Mouse (Mus musculus) heart, postnatal 4 days (tissue): ENCODE data around the gene Spg7. TPM values are rescaled to one million over a fixed set of nuclear protein-coding genes. Genes with fewer than 3 reads are reported as not detected.
"Not testable (repeated sequence)": the region's sequence is repeated elsewhere in the genome, so short reads cannot be mapped to it uniquely, and the experiment has no call there.

Experiments used
- DNase-seq: peaks from one replicate; pipeline ENCODE4 v3.0.0; 2021
- total RNA-seq, 2 experiments: library from RNA; stranded (reverse); gene quantifications; 2 replicates each; pipeline ENCODE4 v1.2.3; 2021

Spg7 gene
- total RNA-seq, 2 experiments from 2014 or later = 68.5 to 76.5 TPM

DNA sequence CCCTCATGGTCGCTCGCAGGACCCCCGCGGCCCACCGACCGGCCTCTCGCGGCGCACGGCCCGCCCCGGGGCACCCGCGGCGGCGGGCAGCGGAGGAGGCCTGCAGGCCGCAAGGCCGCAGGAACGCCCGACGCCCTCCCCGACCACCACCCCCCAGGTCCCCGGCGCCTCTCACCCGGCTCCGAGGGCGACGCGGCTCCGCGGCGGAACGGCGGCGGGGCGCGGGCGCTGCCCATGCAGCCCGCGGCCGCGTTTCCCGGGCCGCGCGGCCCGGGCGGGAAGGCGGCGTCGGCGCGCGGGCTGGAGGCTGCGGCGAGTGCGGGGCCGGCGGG lies 21.0 kb upstream of the Spg7 start:
- DNase-seq = no peak

DNA sequence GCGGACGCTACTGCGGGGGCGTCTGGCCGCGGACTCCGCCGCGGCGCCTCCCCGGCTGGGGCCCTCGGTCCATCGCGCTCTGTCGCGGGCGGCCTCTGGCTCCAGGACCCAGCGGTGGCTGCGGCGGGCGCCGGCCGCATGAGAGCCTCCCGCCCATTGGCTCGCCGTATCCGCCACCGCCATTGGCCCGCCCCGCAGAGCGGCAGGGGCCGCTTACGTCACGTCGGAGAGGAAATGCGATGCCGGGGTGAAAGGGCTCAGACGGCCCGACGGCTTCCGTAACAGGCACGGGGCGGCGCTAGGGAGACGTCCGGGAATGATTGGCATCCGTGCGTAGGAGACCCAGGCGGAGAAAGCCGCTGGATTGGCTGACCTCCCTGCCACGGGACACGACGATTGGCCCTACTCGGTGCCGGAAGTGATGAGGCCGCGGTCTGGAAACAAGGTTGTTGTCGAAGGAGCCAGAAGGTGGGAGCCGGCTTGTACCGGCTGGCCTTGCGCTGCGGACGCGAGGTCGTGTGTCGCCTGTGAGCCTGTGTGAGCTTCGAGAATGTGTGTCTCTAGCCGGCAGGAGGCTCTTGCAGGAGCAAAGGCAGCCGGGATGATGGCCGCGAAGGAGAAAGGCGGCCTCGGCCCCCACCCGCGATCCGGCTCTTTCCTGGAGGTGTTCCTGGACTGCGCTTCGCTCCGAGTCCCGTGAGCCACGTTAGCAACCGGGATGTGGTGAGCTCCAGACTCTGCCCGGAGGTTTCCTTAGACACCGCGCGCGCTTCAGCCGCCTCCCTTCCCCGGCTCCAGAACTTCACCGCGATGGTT lies 20.4 kb upstream of the Spg7 start, which contains the start of gene Ankrd11:
Ankrd11 (minus strand) TSS at position 120 of the 816 bp plus-strand sequence.
- peak; percentile 99 for DNase-seq

DNA sequence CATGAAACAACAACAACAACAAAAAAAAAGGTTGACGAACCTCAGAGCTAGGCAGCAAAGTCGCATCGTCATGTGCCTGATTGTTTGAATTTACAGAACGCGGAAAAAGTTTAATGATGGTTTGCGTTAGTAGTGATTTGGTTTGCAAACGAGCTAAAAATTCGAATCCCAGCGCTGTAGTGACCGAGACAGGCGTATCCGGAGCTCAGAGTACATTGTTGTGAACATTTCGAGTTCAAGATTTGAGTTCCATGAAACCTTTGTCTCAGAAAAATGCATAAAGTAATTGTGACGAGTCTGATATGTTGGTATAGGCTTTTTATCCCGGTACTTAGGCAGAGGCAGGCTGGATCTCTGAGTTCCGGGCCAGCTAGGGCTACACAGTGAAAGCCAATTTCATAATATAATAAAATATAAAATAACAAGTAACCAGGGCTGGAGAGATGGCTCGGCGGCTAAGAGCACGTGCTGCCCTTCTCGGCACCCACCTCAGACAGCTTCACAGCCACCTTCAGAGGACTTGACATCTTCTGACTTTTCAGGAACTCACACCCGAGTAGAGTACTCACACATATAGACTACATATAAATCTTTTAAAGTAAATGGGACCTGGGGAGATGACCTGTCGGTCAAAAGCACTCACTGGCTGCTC lies 19.6 kb upstream of the Spg7 start:
- DNase-seq = no peak

DNA sequence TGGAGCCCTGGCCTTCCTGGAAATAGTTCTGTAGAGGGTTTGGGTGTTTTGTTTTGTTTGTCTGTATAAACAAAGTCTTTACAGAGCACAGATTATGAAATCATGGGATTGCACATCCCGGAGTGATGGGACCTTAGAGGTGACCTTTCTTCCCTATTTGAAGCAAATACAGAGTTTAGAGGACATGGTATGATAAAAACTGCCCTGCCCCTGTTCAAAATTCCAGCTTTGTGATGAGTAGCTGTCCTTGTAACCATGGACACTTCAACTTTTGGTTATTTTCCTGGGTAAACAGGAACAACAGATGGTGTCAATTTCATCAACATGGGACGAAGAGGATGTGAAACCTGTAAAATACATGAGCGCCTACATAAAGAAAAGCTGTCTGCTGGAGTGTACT lies 18.8 kb upstream of the Spg7 start:
- DNase-seq = no peak

DNA sequence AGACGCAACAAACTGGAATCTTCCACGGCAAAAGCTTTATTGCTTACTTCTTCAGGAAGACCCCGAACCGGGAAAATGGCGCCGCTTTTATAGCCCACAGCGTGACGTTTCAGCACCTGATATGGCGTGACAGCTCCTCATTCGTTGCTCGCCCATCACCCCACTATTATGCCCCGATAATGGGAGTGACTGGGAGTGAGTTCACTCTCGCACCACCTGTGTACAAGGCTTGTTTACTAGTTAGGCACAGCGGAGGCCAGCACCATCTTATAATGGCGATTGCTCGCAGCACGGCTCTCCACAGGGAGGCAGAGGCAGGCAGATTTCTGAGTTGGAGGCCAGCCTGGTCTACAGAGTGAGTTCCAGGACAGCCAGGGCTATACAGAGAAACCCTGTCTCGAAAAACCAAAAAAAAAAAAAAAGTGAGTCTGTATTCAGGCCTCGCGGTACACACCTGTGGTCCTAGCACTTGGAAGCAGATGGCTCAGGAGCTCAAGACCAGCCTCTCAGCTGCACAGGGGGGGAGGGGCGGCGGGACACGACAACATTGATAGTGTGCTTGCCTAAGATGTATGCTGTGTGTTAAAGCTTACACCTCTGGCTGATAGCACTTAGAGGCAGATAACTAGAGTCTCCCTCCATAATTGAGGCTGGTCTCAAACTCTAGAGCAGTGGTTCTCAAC lies 17.9 kb upstream of the Spg7 start:
- DNase-seq = not testable (repeated sequence)

DNA sequence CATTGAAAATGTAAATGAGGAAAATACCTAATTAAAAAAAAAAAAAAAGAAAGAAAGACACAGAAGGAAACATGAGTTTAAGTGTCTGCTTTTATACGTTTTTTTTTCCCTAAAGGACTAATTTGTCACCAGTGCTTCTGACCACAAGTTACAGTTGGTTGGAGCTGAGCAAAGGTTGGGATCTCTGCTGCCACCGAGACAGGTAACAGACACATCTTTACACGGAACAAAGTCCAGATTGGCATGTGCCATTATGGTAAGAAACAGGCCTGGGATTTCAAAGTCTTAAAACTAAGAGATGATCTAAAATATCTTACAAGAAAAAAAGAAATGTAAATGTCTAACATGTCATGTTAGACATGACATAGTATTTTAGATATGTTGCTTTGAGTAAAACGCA lies 16.0 kb upstream of the Spg7 start:
- DNase-seq = no peak

DNA sequence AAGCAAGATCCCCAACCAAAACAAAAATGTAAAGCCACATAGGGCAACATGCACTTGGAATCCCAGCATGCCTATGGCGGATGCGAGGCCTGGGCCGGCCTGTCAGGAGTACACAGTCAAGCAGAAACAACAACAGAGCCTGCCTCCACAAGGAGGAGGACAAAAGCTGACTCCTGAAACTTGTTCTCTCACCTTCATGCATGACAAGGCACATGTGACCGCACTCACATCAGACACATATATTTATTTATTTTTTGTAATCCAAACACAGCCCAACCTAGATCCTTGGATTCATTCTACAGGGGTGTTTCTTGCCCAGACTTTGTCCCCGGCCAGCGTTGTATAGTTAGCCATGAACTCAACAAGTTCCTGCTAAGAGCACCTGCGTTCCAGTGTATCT lies 14.9 kb upstream of the Spg7 start:
- DNase-seq = no peak

DNA sequence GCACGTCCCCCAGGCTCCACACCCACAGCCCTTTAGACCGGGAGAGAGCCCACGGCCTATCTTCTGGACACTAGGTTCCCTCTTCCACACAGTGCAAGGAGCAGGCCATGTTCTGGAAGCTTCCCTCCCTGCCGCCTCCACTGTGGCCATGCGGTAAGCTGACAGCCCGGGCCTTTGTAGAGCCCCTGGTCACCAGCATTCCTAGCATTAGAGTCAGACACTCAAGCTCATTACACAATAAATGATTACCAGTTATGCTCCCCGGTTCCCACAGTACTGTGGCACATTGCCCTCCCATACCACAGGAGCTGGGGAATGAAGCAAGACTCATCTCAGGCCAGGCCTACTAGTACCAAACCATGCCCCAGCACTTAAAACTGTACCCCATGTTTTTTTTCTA lies 14.3 kb upstream of the Spg7 start:
- DNase-seq = no peak

DNA sequence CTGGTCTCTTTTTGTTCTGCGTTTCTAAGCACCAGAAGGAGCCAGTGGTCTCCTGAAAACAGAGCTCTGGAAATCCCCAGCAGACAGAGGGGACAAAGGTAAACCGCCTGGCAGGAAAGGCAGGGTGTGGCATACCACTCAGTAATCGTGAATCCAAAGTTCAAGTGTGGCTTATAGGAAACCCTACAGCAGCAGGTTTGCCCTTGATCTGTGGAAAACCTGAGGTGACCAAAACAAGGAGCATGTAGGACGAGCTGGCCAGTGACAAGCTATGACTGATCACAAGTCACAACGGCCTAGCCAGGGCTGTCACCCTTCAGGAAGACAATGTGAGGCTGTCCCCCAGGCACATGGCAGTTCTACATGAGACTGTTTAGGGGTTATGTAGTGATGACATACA lies 11.3 kb upstream of the Spg7 start:
- DNase-seq = no peak

DNA sequence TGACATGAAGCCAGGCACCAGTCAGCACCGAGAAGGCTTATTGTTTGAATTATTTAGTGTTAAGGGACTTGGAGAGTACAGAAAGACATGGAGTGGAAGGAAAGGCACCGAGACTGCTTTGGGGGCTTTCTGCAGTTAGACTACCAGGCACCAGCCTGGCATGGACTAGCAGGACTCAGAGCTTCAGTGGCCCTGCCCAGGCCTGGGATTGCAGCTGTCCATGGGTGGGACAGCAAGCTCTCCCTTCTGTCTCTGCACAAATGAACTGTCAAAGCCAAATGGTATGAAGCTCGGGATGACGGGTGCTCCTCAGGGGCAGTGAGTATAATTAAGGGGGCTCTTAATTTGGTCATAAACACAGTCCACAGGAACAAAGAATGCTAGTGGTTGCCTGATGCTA lies 1.3 kb downstream of the Spg7 start:
- DNase-seq = no peak

DNA sequence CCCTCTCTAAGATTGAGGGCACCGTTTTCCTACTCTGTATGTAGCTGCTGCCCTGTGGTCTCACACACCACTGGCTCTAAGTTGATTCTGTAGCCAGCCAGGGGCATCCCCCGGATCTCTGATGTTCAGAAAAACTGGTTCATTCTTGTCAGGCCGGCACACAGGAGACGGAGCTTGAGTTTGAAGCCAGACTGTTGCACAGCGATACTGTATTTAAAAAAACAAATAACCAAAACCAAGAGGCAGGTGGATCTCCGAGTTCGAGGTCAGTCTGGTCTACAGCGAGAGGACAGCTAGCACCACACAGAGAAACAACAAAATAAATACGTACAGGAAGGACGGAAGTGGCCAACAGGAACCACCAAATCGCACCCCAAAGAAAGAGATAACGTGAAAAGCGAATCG lies 2.1 kb downstream of the Spg7 start:
- no peak for DNase-seq

DNA sequence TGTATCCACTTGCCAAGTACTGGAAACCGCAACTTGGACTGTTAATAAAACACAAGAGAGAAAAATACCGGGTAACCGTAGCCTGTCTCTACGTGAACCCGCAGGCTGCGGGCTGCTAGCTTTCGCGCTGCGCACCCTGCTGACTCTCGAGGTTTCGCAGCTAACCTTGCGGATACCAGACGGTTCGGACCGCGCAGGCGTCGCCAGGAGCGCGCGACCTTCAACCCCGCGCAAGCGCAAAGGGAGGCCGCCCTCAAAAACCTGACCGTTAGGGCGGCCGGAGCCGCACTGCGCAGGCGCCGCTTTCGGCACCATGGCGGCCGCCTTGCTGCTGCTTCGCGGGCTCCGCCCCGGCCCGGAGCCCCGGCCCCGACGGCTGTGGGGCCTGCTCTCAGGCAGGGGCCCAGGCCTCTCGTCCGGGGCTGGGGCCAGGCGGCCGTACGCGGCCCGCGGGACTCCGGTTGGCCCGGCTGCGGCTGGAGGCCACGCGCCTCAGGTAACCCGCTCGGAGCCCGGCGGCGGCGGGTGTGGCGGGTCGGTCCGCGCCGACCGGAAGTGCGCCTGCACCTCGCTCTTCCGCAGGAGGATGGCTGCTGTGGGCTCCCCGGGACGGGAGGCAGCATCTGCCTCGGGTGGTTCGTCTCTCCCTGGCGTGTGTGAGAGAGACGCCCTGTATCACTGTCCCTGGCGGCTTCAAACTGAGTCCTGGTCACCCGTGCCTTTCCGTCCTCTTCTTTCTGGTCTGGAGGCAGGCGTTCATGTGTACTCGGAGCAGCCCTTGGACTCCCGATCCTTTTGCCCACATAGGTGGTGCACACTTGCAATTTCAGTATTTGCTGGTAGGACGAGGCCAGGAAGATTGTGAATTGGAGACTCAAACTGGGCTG lies 2.7 kb downstream of the Spg7 start:
- peak; percentile 97 for DNase-seq

DNA sequence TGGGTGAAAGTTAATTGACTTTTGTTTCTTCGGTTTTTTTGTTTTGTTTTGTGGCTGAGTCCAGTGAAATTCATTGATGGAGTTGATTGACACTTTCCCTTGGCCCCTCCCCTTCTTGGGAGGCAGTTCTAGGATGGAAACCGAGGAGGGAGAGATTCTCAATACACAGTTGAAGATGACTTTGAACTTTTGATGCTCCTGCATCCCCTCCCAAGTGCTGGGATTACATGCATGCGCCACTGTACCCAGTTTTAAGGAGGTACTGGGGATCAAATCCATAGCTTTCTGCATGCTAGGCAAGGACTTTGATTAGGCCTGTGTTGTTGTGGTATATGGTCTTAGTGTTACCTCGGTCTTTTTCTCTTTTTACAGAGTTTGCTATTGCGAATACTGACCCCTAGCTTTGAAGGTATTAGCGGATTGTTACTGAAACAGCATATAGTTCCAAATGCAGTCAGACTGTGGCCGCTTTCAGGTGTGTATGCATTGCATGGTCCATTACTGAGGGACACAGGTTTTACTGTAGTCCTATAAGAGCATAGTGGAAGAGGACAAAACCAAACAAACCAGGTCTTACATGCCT lies 3.5 kb downstream of the Spg7 start:
- no peak for DNase-seq

DNA sequence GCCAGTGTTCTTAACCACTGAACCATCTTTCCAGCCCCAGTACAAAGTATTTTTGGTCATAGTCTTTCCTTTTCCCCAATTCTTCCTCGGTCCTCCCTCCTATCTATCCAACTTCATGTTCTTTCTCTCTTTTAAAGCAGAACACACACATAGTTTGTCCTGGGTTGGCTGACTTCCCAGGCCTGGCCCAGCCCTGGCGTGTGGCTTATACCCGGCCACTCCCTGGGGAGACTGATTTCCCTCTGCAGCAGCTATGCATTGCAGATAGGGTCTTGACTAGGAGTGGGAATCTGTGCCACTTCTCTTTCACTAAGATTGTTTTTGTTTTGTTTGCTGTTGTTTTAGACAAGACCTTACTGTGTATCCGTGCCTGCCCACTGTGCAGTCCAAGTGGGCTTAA lies 8.4 kb downstream of the Spg7 start:
- DNase-seq = peak; percentile 74

DNA sequence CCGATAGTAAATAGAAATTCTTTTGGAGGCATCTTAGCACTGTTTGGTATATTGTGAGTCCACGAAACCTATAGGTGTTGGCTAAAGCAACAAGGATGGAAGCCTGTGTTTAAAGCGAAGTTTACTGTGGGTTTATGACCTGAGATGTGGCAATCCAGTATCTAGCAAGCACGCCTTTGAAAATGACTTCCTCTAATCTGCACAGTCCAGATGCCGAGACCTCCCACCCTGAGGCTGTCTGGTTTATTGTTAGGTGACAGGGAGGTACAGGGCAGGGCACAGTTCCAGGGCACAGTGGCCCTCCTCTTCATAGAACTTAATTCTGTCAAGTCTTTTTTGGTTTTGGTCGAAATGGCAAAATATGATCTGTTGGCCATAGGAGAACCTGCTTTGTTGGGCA lies 14.5 kb downstream of the Spg7 start:
- no peak for DNase-seq

DNA sequence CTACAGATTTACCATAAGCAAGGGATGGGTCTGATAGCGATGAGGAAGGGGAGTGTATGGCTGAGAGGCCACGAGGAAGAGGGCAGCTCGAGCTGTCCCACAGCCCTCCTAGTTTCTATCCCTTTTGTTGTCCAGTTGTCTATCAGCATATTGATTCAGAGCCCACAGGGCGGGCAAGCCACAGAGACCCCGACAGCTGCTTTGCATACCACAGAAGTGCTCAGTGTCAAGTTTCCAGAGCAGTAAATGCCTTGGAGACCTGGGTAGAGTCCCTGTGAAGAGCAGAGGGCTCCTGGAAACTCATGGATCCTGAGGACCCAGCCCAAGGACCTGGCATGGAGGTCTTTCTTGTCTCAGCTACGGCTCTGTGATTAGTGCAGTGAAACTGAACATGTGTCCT lies 20.3 kb downstream of the Spg7 start:
- no peak for DNase-seq

DNA sequence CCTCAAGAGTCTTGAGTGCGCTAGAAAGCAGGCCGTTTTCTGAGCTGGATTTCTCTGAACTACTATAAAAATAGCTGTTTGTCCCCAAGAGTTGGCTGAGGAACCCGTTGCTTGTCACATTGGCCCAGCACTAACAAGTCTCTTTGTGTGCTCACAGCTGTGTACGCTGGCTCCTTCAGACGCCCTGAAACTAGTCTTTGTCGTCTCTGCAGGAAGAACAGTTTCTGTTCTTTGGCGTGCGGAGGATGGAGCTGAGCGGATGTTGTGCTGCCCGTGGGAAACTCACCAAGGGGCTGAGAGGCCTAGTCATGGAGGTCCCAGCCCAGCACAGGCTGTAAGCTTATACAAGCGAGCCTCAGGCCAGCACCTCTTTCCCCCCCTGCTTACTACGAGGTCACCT lies 20.9 kb downstream of the Spg7 start:
- no peak for DNase-seq

DNA sequence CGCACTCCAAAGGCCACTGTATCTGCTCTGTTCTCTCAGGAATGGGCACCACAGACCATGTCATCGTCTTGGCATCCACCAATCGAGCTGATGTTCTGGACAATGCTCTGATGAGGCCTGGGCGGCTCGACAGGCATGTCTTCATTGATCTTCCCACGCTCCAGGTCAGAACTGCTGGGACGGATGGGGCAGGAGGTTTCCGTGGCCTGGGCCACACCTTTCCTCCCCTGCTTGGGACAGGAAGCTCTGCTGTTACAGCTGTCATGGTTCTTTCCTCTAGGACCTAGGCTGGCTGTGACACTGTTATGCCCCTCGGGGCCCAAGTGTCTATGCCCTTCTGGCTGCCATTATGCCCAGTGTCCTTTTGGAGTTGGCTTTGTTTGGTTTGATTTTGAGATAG lies 24.5 kb downstream of the Spg7 start:
- DNase-seq = no peak

DNA sequence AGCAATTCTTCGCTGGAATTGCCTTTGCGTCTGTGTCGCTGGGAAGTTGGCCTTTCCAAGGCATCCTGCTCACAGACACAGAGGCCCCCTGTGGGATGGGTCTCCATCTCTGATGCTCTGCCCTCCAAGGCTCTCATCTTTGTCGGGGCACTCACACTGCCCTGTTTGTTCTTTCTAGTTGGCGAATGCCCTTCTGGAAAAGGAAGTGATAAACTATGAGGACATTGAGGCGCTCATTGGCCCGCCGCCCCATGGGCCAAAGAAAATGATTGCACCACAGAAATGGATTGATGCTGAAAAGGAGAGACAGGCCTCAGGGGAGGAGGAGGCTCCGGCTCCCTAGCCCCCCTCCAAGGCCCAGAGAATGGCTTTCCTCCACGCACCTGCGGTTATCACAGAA lies 34.5 kb downstream of the Spg7 start:
- DNase-seq = no peak

DNA sequence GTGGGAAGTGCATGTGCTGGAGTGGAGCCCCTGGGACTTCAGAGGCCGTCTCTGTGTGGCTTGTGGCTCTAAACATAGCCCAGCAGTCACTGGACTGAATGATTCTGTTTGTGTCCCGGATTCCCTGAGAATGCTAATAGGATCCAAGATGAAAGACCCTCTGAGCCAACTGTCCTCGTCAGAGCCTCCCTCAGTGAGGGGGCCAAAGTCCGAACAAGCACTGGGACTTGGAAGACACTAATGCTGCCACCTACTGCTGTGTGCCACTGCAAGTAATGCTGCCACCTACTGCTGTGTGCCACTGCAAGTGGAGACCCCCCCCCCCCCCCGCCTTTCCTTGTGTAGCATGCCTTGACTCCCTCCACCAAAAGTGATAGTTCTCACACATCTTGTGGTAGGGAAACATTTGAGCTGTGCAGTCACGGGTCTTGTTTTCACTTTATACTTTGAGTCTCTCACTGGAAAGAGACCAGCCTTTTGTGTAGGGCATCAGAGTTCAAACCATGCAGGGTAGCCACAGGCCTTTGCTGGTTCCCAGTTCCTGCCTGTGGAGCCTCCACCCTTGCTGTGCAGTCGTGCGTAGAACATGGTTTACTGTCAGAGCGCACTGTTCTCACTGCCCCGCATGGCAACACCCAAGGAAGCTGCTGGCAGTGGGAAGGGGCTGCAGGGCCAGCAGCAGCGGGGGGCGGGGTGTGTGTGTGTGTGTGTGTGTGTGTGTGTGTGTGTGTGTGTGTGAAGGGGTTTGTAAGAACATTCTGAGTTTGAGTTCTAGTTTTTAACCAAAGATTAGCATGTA lies 35.2 kb downstream of the Spg7 start:
- no peak for DNase-seq

DNA sequence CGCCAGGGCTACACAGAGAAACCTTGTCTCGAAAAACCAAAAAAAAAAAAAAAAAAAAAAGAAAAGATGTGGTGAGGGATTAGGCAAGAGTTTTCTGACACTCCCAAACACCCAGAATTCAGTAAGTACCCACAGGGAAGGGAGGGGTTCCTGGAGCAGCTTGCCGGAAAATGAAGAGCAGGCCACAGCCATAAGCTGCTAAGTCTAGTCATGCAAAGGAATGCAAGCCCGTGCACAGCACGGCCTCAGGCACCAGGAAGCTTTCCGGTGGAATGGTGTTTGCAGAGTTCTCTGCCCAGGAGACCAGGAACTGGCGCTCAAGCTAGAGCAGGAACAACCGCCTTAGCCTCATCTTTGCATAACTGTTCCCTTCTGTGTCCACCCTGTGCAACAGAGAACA lies 37.5 kb downstream of the Spg7 start:
- DNase-seq = no peak

DNA sequence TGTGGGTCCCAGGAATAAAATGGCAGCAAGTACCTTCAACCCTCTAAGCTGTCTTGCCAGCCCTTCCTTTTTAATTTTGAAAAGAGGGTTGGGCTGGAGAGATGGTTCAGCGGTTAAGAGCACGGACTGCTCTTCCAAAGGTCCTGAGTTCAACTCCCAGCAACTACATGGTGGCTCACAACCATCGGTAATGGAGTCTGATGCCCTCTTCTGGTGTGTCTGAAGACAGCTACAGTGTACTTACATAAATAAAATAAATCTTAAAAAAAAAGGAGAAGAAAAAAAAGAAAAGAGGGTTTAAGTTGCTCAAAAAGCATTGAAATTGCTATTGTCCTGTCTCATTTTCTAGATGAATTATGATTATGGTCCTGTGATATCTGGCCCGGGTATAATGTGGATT lies 38.5 kb downstream of the Spg7 start:
- DNase-seq = no peak
